Mouse (Mus musculus) hindbrain, embryonic 16.5 days (tissue): ENCODE measurements at regions not wholly inside any gene's neighbourhood (a gene's known extent, or its start where the extent isn't known, plus 50 kb on each side); places are given as distances from the start of the nearest gene placed in this dataset.
"Not testable (repeated sequence)": the region's sequence is repeated elsewhere in the genome, so short reads cannot be mapped to it uniquely, and the experiment has no call there.

ENCODE experiments used
- ATAC-seq: fragments of 200-750 bp; cut with Nextera tagmentation; 2 replicates; pipeline ENCODE4 v1.8.0; 2017; ENCODE audit warnings: moderate TSS enrichment, moderate library complexity
- H3K27ac ChIP-seq: fragments of 300-500 bp; sonication (generic); 2 replicates; pipeline ENCODE4 v1.5.1; 2014; ENCODE audit warnings: low read depth, mild to moderate bottlenecking, control low read depth, low read length, moderate library complexity
- H3K27me3 ChIP-seq: fragments of 300-500 bp; sonication (generic); replicated peaks from 2 replicates; pipeline ENCODE4 v1.6.1; 2014; ENCODE audit warnings: low read length; ENCODE audit not compliant: control insufficient read depth, insufficient read depth
- H3K36me3 ChIP-seq: fragments of 300-500 bp; sonication (generic); 2 replicates; pipeline ENCODE4 v1.6.1; 2014; ENCODE audit warnings: mild to moderate bottlenecking, low read length, moderate library complexity, mixed read lengths; ENCODE audit not compliant: control insufficient read depth, insufficient read depth
- H3K4me1 ChIP-seq: fragments of 300-500 bp; sonication (generic); 2 replicates; pipeline ENCODE4 v1.6.1; 2014; ENCODE audit warnings: low read depth, low read length; ENCODE audit not compliant: control insufficient read depth, insufficient read depth
- H3K4me2 ChIP-seq: fragments of 300-500 bp; sonication (generic); 2 replicates; pipeline ENCODE4 v1.6.1; 2014; ENCODE audit warnings: mild to moderate bottlenecking, low read length, control low read depth, moderate library complexity
- H3K4me3 ChIP-seq: fragments of 300-500 bp; sonication (generic); 2 replicates; pipeline ENCODE4 v1.5.1; 2014; ENCODE audit warnings: mild to moderate bottlenecking, low read length, control low read depth, moderate library complexity
- H3K9ac ChIP-seq: fragments of 300-500 bp; sonication (generic); 2 replicates; pipeline ENCODE4 v1.6.1; 2014; ENCODE audit warnings: low read depth, mild to moderate bottlenecking, control low read depth, low read length, moderate library complexity
- H3K9me3 ChIP-seq: fragments of 300-500 bp; sonication (generic); 2 replicates; pipeline ENCODE4 v1.6.1; 2014; ENCODE audit warnings: mild to moderate bottlenecking, low read length, moderate library complexity; ENCODE audit not compliant: control insufficient read depth
- WGBS: fragments of 180-500 bp; shearing (Covaris S2); extraction: QIAGEN DNeasy Blood & Tissue Kit; methylation state at CpG from one replicate; pipeline ENCODE4 v1.1.7; 2014; 5-methylcytosine and 5-hydroxymethylcytosine counted together

DNA sequence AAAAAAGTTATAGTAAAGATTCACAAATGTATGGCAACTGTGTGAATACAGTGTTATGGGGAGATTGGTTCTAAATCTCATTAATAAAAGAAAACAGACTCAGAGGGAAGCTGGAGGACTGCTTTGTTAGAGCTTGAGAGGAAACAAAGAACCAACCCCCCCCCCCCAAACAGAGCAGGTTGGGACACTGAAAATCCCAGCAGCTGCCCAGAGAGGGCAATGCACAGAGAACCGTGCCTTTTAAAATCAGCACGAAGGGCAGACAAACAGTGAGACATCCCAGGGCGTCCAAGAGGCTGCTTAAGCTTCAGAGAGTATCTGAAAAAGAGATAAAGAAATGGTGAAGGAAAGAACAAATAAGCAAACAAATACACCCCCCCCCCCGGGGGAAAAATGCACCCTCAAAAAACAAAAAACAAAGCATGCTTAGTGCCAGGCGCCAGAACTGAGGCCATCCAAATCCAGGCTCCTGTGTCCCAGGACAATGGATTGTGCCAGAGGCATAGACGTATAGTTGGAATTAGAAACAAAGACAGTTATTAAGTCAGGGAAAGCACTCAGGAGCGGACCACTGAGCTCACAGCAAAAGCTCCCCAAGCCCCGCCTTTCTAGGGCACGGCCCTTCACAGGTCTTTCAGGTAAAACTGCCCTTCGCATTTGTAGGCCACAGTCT lies 215.7 kb downstream of the Dact1 start:
- no peaks in the 10 kb centered on the region for H3K9me3 ChIP-seq
- no peaks in the 10 kb centered on the region for H3K27me3 ChIP-seq
- 30% methylated on average over 10 of the region's 10 CpGs for WGBS
- ATAC-seq = no peak
- no peak overlapping the region for H3K27ac ChIP-seq
- H3K4me1 ChIP-seq = no peaks in the 10 kb centered on the region
- H3K4me2 ChIP-seq = no peak overlapping the region
- H3K9ac ChIP-seq = no peak overlapping the region
- no peaks in the 10 kb centered on the region for H3K36me3 ChIP-seq
- no peak overlapping the region for H3K4me3 ChIP-seq

DNA sequence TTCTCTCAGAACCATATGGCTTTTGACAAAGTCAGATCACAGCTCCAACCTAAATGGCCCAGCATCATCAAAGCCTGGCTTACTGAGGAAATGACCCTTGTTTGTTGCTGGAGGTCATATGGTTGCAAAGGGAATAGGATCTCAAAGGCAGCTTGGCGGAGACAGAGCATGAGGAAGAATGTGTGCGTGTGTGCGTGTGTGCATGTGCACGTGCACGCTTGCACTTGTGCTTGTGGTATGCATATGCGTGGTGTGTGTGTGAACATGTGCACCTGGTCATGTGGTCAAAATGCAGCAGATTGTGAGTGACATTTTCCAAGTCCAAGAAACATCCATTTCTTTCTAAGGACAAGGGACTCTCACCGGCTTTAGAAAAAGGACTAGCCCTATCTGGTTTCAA lies 216.9 kb downstream of the Dact1 start:
- no peaks in the 10 kb centered on the region for H3K9me3 ChIP-seq
- no peak overlapping the region for H3K4me2 ChIP-seq
- H3K9ac ChIP-seq = no peak overlapping the region
- no peaks in the 10 kb centered on the region for H3K36me3 ChIP-seq
- no peak overlapping the region for H3K27ac ChIP-seq
- 88% methylated on average over 7 of the region's 7 CpGs for WGBS
- no peaks in the 10 kb centered on the region for H3K27me3 ChIP-seq
- H3K4me1 ChIP-seq = no peaks in the 10 kb centered on the region
- no peak overlapping the region for H3K4me3 ChIP-seq
- no peak for ATAC-seq

DNA sequence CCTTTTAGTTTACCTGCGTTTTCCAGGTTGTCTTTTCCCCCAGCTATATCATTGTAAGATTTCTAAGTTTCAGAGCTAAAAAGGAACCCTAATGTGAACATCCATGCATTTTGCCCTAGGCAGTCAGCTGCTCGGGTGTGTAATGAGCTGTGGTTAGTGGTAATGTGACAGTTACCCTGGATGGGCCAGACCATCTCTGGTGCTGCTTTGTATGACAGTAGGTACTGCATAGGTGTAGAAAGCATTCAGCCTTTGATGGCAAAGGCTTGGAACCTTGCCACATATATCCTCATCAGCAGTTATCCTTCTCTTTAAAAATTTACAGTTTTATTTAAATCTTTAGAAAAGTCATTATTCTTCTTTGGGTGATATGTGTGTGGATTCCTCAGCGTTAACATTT lies 222.5 kb downstream of the Dact1 start:
- WGBS = 60% methylated on average over 3 of the region's 3 CpGs
- Histone ChIP-seq H3K9me3 (no peaks in the 10 kb centered on the region), H3K4me1 (peaks cover 17% of the 10 kb centered on the region), H3K4me3 (no peak overlapping the region), H3K27ac (no peak overlapping the region), H3K9ac (no peak overlapping the region), H3K27me3 (no peaks in the 10 kb centered on the region), H3K4me2 (no peak overlapping the region; the same call in 1 of the 2 replicates), H3K36me3 (no peaks in the 10 kb centered on the region)
- no peak for ATAC-seq

DNA sequence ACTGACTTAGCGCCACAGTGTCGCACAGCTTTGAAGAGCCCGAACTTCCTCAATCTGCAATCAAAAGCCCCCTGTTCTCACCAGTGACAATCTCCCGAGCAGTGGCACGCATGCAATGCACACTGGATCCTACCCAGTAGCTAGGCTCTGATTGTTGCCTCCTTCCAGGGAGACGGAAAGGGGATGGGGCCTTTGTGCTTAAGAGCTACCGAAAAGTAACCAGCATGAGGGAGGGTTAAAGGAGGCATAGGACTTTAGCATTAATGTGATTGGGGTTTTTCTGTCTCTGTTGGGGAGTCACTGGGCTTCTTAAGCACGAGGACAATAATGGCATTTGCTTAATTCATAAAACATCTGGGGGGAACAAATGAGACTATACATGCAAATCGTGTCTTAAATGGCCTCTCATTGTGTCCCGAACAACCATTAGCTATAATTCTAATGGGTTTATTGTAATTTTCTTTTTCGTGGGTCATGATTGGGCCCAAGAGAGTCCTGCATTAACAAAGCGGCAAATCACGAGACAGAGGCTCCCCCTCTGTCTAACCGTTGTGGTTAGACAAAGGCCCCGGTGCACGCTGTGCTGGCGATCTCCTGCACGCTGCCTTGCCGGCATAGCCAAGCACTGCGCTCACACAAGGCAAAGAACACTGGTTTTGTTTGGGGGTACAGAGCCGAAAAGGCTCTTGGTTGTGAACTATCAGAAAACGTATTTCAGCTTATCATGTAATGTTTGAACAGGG lies 223.2 kb downstream of the Dact1 start:
- WGBS = 26% methylated on average over 22 of the region's 22 CpGs
- Histone ChIP-seq H3K4me1 (peaks cover 17% of the 10 kb centered on the region), H3K27ac (peak overlapping the region; percentile 71), H3K9me3 (no peaks in the 10 kb centered on the region), H3K36me3 (no peaks in the 10 kb centered on the region), H3K27me3 (no peaks in the 10 kb centered on the region), H3K4me2 (peak overlapping the region; percentile 22), H3K9ac (peak overlapping the region; percentile 22), H3K4me3 (no peak overlapping the region)
- peak; percentile 64 for ATAC-seq

DNA sequence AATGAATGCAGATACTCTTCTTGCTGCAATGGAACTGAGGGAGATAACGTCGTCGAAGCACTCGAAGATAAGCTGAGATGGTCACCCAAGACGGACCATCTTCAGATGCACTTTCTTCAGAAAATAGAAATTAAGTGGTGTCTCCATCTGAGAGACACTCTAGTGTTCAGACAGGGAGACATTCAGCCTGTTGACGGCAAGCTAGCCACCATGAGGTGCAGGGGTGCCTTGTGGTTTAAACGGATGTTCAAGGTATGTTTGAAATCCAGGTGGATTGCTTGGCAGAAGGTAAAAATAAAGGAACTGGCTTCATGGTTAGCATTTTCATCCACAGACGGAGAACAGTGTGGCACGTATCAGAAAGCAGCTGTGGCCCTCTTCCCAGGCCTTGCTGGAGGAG lies 224.0 kb downstream of the Dact1 start:
- Histone ChIP-seq H3K4me1 (peaks cover 17% of the 10 kb centered on the region), H3K36me3 (no peaks in the 10 kb centered on the region), H3K4me2 (no peak overlapping the region; the same call in 1 of the 2 replicates), H3K4me3 (no peak overlapping the region), H3K9me3 (no peaks in the 10 kb centered on the region), H3K27ac (peak overlapping the region; percentile 75), H3K27me3 (no peaks in the 10 kb centered on the region), H3K9ac (no peak overlapping the region; the same call in 1 of the 2 replicates)
- WGBS = 78% methylated on average over 9 of the region's 9 CpGs
- ATAC-seq = no peak

DNA sequence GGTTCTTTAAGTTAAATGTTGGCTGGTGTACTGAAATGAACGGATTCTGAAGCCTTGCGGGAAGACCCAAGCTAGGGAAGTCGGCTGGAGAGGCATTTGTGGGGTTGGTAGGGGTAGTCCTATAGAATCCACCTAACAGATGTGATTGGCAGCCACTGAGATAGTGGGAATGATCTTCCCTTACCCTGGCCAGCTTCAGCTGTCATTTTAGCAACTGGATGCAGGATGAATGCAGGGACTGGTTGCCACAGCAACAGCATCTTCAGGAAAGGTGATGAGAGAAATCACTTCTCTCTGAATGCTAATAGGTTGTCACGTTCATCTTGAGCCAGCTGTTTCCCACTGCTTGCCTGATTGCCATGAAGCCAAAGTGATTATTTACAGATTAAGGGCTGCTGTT lies 224.5 kb downstream of the Dact1 start:
- H3K27me3 ChIP-seq = no peaks in the 10 kb centered on the region
- 36% methylated on average over 4 of the region's 4 CpGs for WGBS
- H3K9ac ChIP-seq = no peak overlapping the region; the same call in 1 of the 2 replicates
- peak overlapping the region; percentile 75 for H3K27ac ChIP-seq
- ATAC-seq = peak; percentile 67
- H3K4me1 ChIP-seq = peaks cover 17% of the 10 kb centered on the region
- H3K4me2 ChIP-seq = no peak overlapping the region
- no peaks in the 10 kb centered on the region for H3K36me3 ChIP-seq
- no peaks in the 10 kb centered on the region for H3K9me3 ChIP-seq
- no peak overlapping the region for H3K4me3 ChIP-seq

DNA sequence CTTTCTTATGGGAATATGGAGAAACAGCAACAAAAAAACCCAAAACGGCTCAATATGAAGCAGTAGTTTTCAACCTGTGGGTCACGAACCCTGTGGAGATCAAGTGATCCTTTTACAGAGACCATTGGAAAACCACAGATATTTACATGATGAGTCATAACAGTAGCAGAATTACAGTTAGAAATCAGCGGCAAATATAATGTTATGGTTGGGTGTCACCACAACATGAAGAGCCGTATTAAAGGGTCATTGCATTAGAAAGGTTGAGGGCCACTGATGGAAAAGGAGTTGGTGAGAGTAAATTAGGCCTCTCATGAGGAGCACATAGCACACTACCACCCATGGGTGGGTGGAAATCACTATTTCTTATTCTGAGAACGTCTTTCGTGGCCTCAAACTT lies 225.6 kb downstream of the Dact1 start:
- no peak for ATAC-seq
- H3K9me3 ChIP-seq = no peaks in the 10 kb centered on the region
- H3K27me3 ChIP-seq = no peaks in the 10 kb centered on the region
- H3K4me3 ChIP-seq = no peak overlapping the region
- no peak overlapping the region for H3K9ac ChIP-seq
- H3K4me2 ChIP-seq = no peak overlapping the region
- H3K27ac ChIP-seq = no peak overlapping the region
- 96% methylated on average over 6 of the region's 6 CpGs for WGBS
- H3K4me1 ChIP-seq = peaks cover 17% of the 10 kb centered on the region
- H3K36me3 ChIP-seq = no peaks in the 10 kb centered on the region

DNA sequence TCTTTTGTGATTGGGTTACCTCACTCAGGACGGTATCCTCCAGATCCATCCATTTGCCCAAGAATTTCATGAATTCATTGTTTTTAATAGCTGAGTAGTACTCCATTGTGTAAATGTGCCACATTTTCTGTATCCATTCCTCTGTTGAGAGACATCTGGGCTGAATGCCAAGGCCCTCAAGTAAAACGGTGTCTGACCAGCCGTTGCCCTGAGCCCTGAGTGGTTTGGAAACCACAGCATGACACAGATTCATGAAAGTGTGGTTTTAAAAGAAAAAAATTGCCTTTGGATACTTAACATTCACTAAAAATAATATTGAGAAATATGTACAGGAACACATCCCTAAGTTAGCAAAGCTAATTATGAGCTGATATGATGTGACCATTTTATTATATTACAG lies 226.1 kb downstream of the Dact1 start:
- not testable (repeated sequence) for H3K9me3 ChIP-seq, H3K9ac ChIP-seq, H3K27me3 ChIP-seq, H3K4me3 ChIP-seq, ATAC-seq, H3K27ac ChIP-seq, H3K36me3 ChIP-seq, H3K4me2 ChIP-seq
- H3K4me1 ChIP-seq = peaks cover 17% of the 10 kb centered on the region
- 51% methylated on average over 3 of the region's 3 CpGs for WGBS

DNA sequence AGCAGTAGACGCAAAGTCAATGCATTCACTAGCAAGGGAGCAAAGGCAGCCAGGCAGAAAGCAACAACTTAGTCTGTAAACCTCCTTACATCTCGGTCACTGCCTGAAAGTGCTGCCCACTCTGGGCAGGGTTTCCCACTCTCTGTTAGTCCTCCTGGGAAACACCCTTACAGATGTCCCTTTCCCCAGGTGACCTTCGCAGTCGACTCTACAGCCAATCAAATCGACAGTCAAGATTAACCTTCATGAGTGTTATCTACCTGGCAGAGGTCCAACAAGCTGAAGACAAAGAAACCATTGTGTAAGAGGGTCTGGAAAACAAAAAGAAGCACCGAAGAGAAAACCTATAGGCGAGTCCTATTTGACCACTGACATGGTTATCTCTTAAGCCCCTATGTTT lies 229.0 kb downstream of the Dact1 start:
- Histone ChIP-seq H3K4me1 (peaks cover 10% of the 10 kb centered on the region), H3K27me3 (no peaks in the 10 kb centered on the region), H3K27ac (no peak overlapping the region), H3K4me2 (no peak overlapping the region), H3K4me3 (no peak overlapping the region), H3K9ac (no peak overlapping the region), H3K9me3 (no peaks in the 10 kb centered on the region), H3K36me3 (no peaks in the 10 kb centered on the region)
- no peak for ATAC-seq
- WGBS = 70% methylated on average over 7 of the region's 7 CpGs
